ENCODE assay signal across 26 mouse cellular contexts in the genomic region with DNA sequence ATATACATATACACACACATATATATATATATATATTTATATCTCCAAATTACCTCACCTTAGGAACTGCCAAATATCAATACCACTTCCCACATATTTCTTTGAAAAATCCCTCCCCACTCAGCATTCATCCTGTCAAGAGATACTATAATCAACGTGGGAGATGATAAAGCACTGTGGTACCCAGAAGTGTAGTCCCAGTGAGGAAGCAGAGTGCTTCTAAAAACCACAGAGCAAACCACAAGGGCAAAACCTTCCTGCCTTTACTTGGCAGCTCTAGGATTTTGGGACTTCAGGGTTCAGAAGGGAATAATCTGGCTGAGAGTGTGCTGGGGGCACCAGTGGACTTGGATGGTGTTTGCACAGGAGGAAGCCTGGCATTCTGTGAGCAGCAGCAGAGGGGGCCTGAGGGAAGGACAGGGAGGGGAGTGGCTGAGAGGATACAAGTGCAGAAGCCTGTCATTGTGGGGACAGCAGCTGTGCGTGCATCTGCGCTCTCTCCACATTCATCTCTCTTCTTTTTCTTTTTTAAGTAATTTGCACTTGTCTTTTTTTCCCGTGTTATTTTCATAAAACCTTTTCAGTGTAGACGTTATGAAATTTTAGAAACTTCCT. TPM values are rescaled to one million over a fixed set of nuclear protein-coding genes. Genes with fewer than 3 reads are reported as not detected.
DNase-seq lines count a peak whose midpoint lies in the region; ATAC-seq and TF ChIP-seq lines count a peak whose summit lies in the region.
"Had no signal": no experiment of that assay in that cellular context is flagged by ENCODE, and none has a peak within 500 bp of the region (broad histone marks: within the 10 kb centered on the region; RNA-seq: fewer than 3 reads in every experiment).

No protein-coding gene starts in this region.

- H3K79me2 ChIP-seq in myocyte (ENCODE audit: control insufficient read depth, insufficient read depth), result no peaks in the 10 kb centered on the region

- no peak overlapping the region for H3K4me3 ChIP-seq in myocyte
- H3K4me3 ChIP-seq: embryonic facial prominence, embryonic 13.5 days; forebrain, embryonic 12.5 days; heart, embryonic 13.5 days; hindbrain, embryonic 13.5 days had no signal

- peak; percentile 42; the same call in 1 of the 2 replicates for ATAC-seq in granulocyte monocyte progenitor cell, adult 5-6 weeks (replicated peaks; ENCODE audit: poor library complexity, severe bottlenecking)
- ATAC-seq: CD4-positive, CD25-positive, alpha-beta regulatory T cell, adult 4 months; forebrain, embryonic 16.5 days had no signal

- DNase-seq in thymus, postnatal 0 days (ENCODE audit: low spot score), result peak; percentile 20
- DNase-seq in thymus, adult 18-20 months, result no peak
- DNase-seq in brain, adult 2 months (ENCODE audit: low read depth, low spot score), result peak; percentile 16
- DNase-seq in left cerebral cortex, adult 8-10 months (ENCODE audit: low spot score in 2 of 2), result no peak
- no peak for DNase-seq in ovary, postnatal 36 days (ENCODE audit: low spot score)
- DNase-seq in frontal cortex, postnatal 10 days (ENCODE audit: low spot score in 2 of 2), result no peak
- DNase-seq: adrenal gland, adult 8-10 months; adrenal gland, postnatal 36 days; B cell, adult 2 months; cerebellum, adult 11 months; cerebellum, adult 9-10 months; cerebellum, postnatal 25 days; gastrocnemius, postnatal 14 days; heart, adult 11 months; heart, postnatal 36 days had no signal

- H3ac ChIP-seq in myocyte (ENCODE audit: control insufficient read depth, insufficient read length), result no peak overlapping the region

- H3K4me2 ChIP-seq in myocyte (ENCODE audit: low read depth), result no peak overlapping the region
- H3K4me2 ChIP-seq: embryonic facial prominence, embryonic 13.5 days; forebrain, embryonic 12.5 days; heart, embryonic 13.5 days; hindbrain, embryonic 13.5 days had no signal

- TF ChIP-seq POLR2A in myocyte (IDR thresholded peaks at IDR 0.05; ENCODE audit: insufficient read length, low read depth), result no peak

- H3K27me3 ChIP-seq in myocyte (ENCODE audit: control insufficient read depth, insufficient read depth, insufficient read length), result no peaks in the 10 kb centered on the region
- H3K27me3 ChIP-seq: embryonic facial prominence, embryonic 13.5 days; forebrain, embryonic 12.5 days; heart, embryonic 13.5 days; hindbrain, embryonic 13.5 days had no signal

- no peaks in the 10 kb centered on the region for H3K36me3 ChIP-seq in myocyte (ENCODE audit: control insufficient read depth, insufficient read depth)
- H3K36me3 ChIP-seq: embryonic facial prominence, embryonic 13.5 days; forebrain, embryonic 12.5 days; G1E; heart, embryonic 13.5 days; hindbrain, embryonic 13.5 days had no signal

TF ChIP-seq in myocyte, 11 proteins besides CTCF, POLR2A, EP300 and RAD21:
- no peak for TF ChIP-seq REST (IDR thresholded peaks at IDR 0.05; ENCODE audit: insufficient read depth, insufficient read length)
- peak in 1 of 3 experiments; percentile 56 for TF ChIP-seq MYOG (IDR thresholded peaks at IDR 0.05; ENCODE audit: control insufficient read depth in 1 of 3, insufficient read depth in 1 of 3, insufficient read length in 2 of 3, low read depth in 2 of 3)
- peak in 2 of 3 experiments; percentile 46 to 65 for TF ChIP-seq MYOD1 (IDR thresholded peaks at IDR 0.05; ENCODE audit: control insufficient read depth in 1 of 3, insufficient read length in 2 of 3, low read depth in 2 of 3)
- TF ChIP-seq USF1 (IDR thresholded peaks at IDR 0.05; ENCODE audit: low read depth), result no peak

RNA-seq across cellular contexts. Expression of a gene that starts 24.1 kb away (rescaled TPM):
- polyA plus RNA-seq in thymus, postnatal 0 days (2015; fragmentation: Nextera tagmentation; extraction: Ambion mirVana), result 0.21 and 0.34 TPM in 2 replicates
- total RNA-seq in granulocyte monocyte progenitor cell, adult 5-6 weeks (2014; fragmentation: Nextera tagmentation), result not detected in 2 replicates
- total RNA-seq in granulocyte monocyte progenitor cell, adult 5-6 weeks (2017), result not detected in 2 replicates
- polyA plus RNA-seq in myocyte (2012; fragmentation: generic; extraction: Trizol), result not detected
- total RNA-seq in left cerebral cortex, adult 8-10 months (2022), result 1 to 10 TPM in 1 of 4 experiments, under 1 TPM in 3; 0.86 to 1.2 (median 0.99) TPM
- total RNA-seq: adrenal gland, adult 8-10 months; adrenal gland, postnatal 36 days; G1E; heart, postnatal 36 days had no signal
- polyA plus RNA-seq: brain, embryonic 14.5 days; embryonic facial prominence, embryonic 13.5 days; forebrain, embryonic 12.5 days; forebrain, embryonic 16.5 days; G1E; heart, postnatal 0 days; hindbrain, embryonic 13.5 days had no signal

Comparison
In these comparisons a context has a peak if more than half of its experiments do, and no peak if none do; other contexts are left out.
1. DNase-seq: peak in thymus, postnatal 0 days (single experiment) and brain, adult 2 months (single experiment); none in thymus, adult 18-20 months (0 of 2), left cerebral cortex, adult 8-10 months (0 of 2), ovary, postnatal 36 days (single experiment) and frontal cortex, postnatal 10 days (0 of 2).